Comparison of ENCODE assay signal across 9 mouse cellular contexts in genomic region chr19:23757011-23757410, GRCm38 (mm10). TPM values are rescaled to one million over a fixed set of nuclear protein-coding genes. Genes with fewer than 3 reads are reported as not detected.
A peak's percentile ranks its signal among the peaks of the same experiment; 100 is the strongest.
DNase-seq lines count a peak whose midpoint lies in the region; ATAC-seq lines count a peak whose summit lies in the region.
"Had no signal": no experiment of that assay in that cellular context is flagged by ENCODE, and none has a peak within 500 bp of the region (broad histone marks: within the 10 kb centered on the region; RNA-seq: fewer than 3 reads in every experiment).

No protein-coding gene starts in this region.

- no peak overlapping the region for H3K9ac ChIP-seq in hindbrain, embryonic 16.5 days (ENCODE audit: low read depth, low read length)
- H3K9ac ChIP-seq in embryonic facial prominence, embryonic 14.5 days (ENCODE audit: low read depth, low read length) = no peak overlapping the region
- H3K9ac ChIP-seq in hindbrain, embryonic 12.5 days = no peak overlapping the region

- H3K4me1 ChIP-seq in hindbrain, embryonic 10.5 days (replicated peaks) = peaks cover 28% of the 10 kb centered on the region
- peaks cover 11% of the 10 kb centered on the region for H3K4me1 ChIP-seq in hindbrain, embryonic 16.5 days (ENCODE audit: control insufficient read depth, insufficient read depth, low read depth, low read length)
- no peaks in the 10 kb centered on the region for H3K4me1 ChIP-seq in embryonic facial prominence, embryonic 14.5 days (ENCODE audit: control insufficient read depth, insufficient read depth, low read length)
- peaks cover 17% of the 10 kb centered on the region; the same call in 1 of the 2 replicates for H3K4me1 ChIP-seq in hindbrain, embryonic 12.5 days

- H3K4me2 ChIP-seq in hindbrain, embryonic 16.5 days (ENCODE audit: low read length) = no peak overlapping the region
- peak overlapping the region; percentile 31 for H3K4me2 ChIP-seq in embryonic facial prominence, embryonic 14.5 days (ENCODE audit: low read depth, low read length)
- peak overlapping the region; percentile 29; the same call in 1 of the 2 replicates for H3K4me2 ChIP-seq in hindbrain, embryonic 12.5 days (replicated peaks)

- no peaks in the 10 kb centered on the region for H3K9me3 ChIP-seq in hindbrain, embryonic 10.5 days
- H3K9me3 ChIP-seq in hindbrain, embryonic 16.5 days (ENCODE audit: control insufficient read depth, low read length) = no peaks in the 10 kb centered on the region
- H3K9me3 ChIP-seq in embryonic facial prominence, embryonic 14.5 days (ENCODE audit: control insufficient read depth, low read length) = no peaks in the 10 kb centered on the region
- no peaks in the 10 kb centered on the region for H3K9me3 ChIP-seq in hindbrain, embryonic 12.5 days (replicated peaks)
- H3K9me3 ChIP-seq: G1E had no signal

- 27% methylated on average over 7 of the region's 7 CpGs for WGBS in hindbrain, embryonic 10.5 days
- WGBS in hindbrain, embryonic 16.5 days = 21% methylated on average over 7 of the region's 7 CpGs
- WGBS in embryonic facial prominence, embryonic 14.5 days = 2% methylated on average over 7 of the region's 7 CpGs
- 22% methylated on average over 7 of the region's 7 CpGs for WGBS in hindbrain, embryonic 12.5 days

- H3K4me3 ChIP-seq in hindbrain, embryonic 10.5 days = peak overlapping the region; percentile 18
- H3K4me3 ChIP-seq in hindbrain, embryonic 16.5 days (ENCODE audit: low read length) = no peak overlapping the region
- H3K4me3 ChIP-seq in embryonic facial prominence, embryonic 14.5 days (ENCODE audit: low read depth, low read length) = no peak overlapping the region
- H3K4me3 ChIP-seq in hindbrain, embryonic 12.5 days = no peak overlapping the region

- no peak overlapping the region for H3K27ac ChIP-seq in hindbrain, embryonic 10.5 days
- no peak overlapping the region for H3K27ac ChIP-seq in hindbrain, embryonic 16.5 days (ENCODE audit: low read depth, low read length)
- H3K27ac ChIP-seq in embryonic facial prominence, embryonic 14.5 days (replicated peaks; ENCODE audit: low read depth, low read length) = no peak overlapping the region
- H3K27ac ChIP-seq in hindbrain, embryonic 12.5 days = no peak overlapping the region

- ATAC-seq in hindbrain, embryonic 16.5 days = no peak
- ATAC-seq in embryonic facial prominence, embryonic 14.5 days (ENCODE audit: low read depth) = no peak
- no peak for ATAC-seq in hindbrain, embryonic 12.5 days (ENCODE audit: low FRiP score)

- no peaks in the 10 kb centered on the region for H3K36me3 ChIP-seq in hindbrain, embryonic 10.5 days
- no peaks in the 10 kb centered on the region for H3K36me3 ChIP-seq in hindbrain, embryonic 16.5 days (ENCODE audit: control insufficient read depth, insufficient read depth, low read length)
- H3K36me3 ChIP-seq in embryonic facial prominence, embryonic 14.5 days (ENCODE audit: control insufficient read depth, insufficient read depth, low read length) = no peaks in the 10 kb centered on the region
- no peaks in the 10 kb centered on the region for H3K36me3 ChIP-seq in hindbrain, embryonic 12.5 days
- H3K36me3 ChIP-seq: G1E had no signal

- H3K27me3 ChIP-seq in hindbrain, embryonic 10.5 days (ENCODE audit: insufficient read depth, poor library complexity, severe bottlenecking) = peaks cover 28% of the 10 kb centered on the region
- H3K27me3 ChIP-seq in hindbrain, embryonic 16.5 days (replicated peaks; ENCODE audit: control insufficient read depth, insufficient read depth, low read length) = no peaks in the 10 kb centered on the region
- peaks cover 27% of the 10 kb centered on the region for H3K27me3 ChIP-seq in embryonic facial prominence, embryonic 14.5 days (replicated peaks; ENCODE audit: control insufficient read depth, insufficient read depth, low read length)
- H3K27me3 ChIP-seq in hindbrain, embryonic 12.5 days = no peaks in the 10 kb centered on the region; the same call in 1 of the 2 replicates

- no peak for DNase-seq in hindbrain, embryonic 10.5 days (ENCODE audit: low spot score)
- DNase-seq in ES-CJ7 (ENCODE audit: low read depth, low spot score) = peak; percentile 65
- DNase-seq in embryonic facial prominence, embryonic 14.5 days (ENCODE audit: low spot score) = peak; percentile 30
- no peak for DNase-seq in urinary bladder, adult 2 months (ENCODE audit: low spot score)
- DNase-seq in adrenal gland, postnatal 25 days = no peak
- DNase-seq in ovary, postnatal 10 days (ENCODE audit: low spot score) = no peak

RNA-seq across cellular contexts. Expression of gene Apba1, which starts 1.7 kb away (rescaled TPM):
- 0.54 and 1.9 TPM in 2 replicates for polyA plus RNA-seq in hindbrain, embryonic 10.5 days (2016; fragmentation: Nextera tagmentation; extraction: Ambion mirVana)
- 12.7 and 13.3 TPM in 2 replicates for polyA plus RNA-seq in hindbrain, embryonic 16.5 days (2015; fragmentation: Nextera tagmentation; extraction: Ambion mirVana)
- 1.7 and 1.9 TPM in 2 replicates for polyA plus RNA-seq in embryonic facial prominence, embryonic 14.5 days (2014; fragmentation: Nextera tagmentation; extraction: Ambion mirVana)
- 6.0 and 7.1 TPM in 2 replicates for polyA plus RNA-seq in hindbrain, embryonic 12.5 days (2016; fragmentation: Nextera tagmentation; extraction: Ambion mirVana)
- polyA plus RNA-seq in urinary bladder, adult 2 months (2012; rRNA removed) = 3.3 and 4.7 TPM in 2 replicates
- 3.4 and 3.6 TPM in 2 replicates for total RNA-seq in adrenal gland, postnatal 25 days (2021)
- polyA plus RNA-seq: G1E had no signal

Comparison
In these comparisons a context has a peak if more than half of its experiments do, and no peak if none do; other contexts are left out.
1. DNase-seq: peak in ES-CJ7 (single experiment) and embryonic facial prominence, embryonic 14.5 days (single experiment); none in hindbrain, embryonic 10.5 days (single experiment), urinary bladder, adult 2 months (single experiment), adrenal gland, postnatal 25 days (single experiment) and ovary, postnatal 10 days (single experiment).